9 mouse cellular contexts compared by ENCODE assay signal in genomic region chr3:128001924-128002501, GRCm38 (mm10).
DNase-seq lines count a peak whose midpoint lies in the region; ATAC-seq lines count a peak whose summit lies in the region.
"Had no signal": no experiment of that assay in that cellular context is flagged by ENCODE, and none has a peak within 500 bp of the region (broad histone marks: within the 10 kb centered on the region; RNA-seq: fewer than 3 reads in every experiment).

No protein-coding gene starts in this region.

- H3K9me3 ChIP-seq in hindbrain, embryonic 16.5 days (ENCODE audit: control insufficient read depth, low read length) = no peaks in the 10 kb centered on the region
- no peaks in the 10 kb centered on the region for H3K9me3 ChIP-seq in neural tube, embryonic 11.5 days (ENCODE audit: control insufficient read depth, low read length)
- H3K9me3 ChIP-seq: lung, embryonic 15.5 days had no signal

- H3K4me1 ChIP-seq in hindbrain, embryonic 16.5 days (ENCODE audit: control insufficient read depth, insufficient read depth, low read depth, low read length) = no peaks in the 10 kb centered on the region
- H3K4me1 ChIP-seq in neural tube, embryonic 11.5 days (ENCODE audit: control insufficient read depth, insufficient read depth, low read length) = no peaks in the 10 kb centered on the region
- H3K4me1 ChIP-seq: lung, embryonic 15.5 days had no signal

- H3K27me3 ChIP-seq in hindbrain, embryonic 16.5 days (replicated peaks; ENCODE audit: control insufficient read depth, insufficient read depth, low read length) = 0 out of 2 replicates have a peak, but pooled peaks cover 2% of the 10 kb centered on the region
- no peaks in the 10 kb centered on the region for H3K27me3 ChIP-seq in neural tube, embryonic 11.5 days (ENCODE audit: control insufficient read depth, insufficient read depth, low read length)
- H3K27me3 ChIP-seq: lung, embryonic 15.5 days had no signal

- H3K4me2 ChIP-seq in hindbrain, embryonic 16.5 days (ENCODE audit: low read length) = no peak overlapping the region
- no peak overlapping the region for H3K4me2 ChIP-seq in neural tube, embryonic 11.5 days (ENCODE audit: low read depth)
- H3K4me2 ChIP-seq: lung, embryonic 15.5 days had no signal

- no peaks in the 10 kb centered on the region for H3K36me3 ChIP-seq in hindbrain, embryonic 16.5 days (ENCODE audit: control insufficient read depth, insufficient read depth, low read length)
- H3K36me3 ChIP-seq in neural tube, embryonic 11.5 days (ENCODE audit: control insufficient read depth, insufficient read depth, low read length) = no peaks in the 10 kb centered on the region
- H3K36me3 ChIP-seq: lung, embryonic 15.5 days had no signal

- no peak overlapping the region for H3K27ac ChIP-seq in hindbrain, embryonic 16.5 days (ENCODE audit: low read depth, low read length)
- H3K27ac ChIP-seq in neural tube, embryonic 11.5 days (ENCODE audit: low read depth, low read length) = no peak overlapping the region
- H3K27ac ChIP-seq: lung, embryonic 15.5 days had no signal

- WGBS in hindbrain, embryonic 16.5 days = 74% methylated on average over 6 of the region's 6 CpGs
- 66% methylated on average over 6 of the region's 6 CpGs for WGBS in neural tube, embryonic 11.5 days

- ATAC-seq in hindbrain, embryonic 16.5 days = peak; percentile 58
- ATAC-seq in neural tube, embryonic 11.5 days (ENCODE audit: insufficient read depth, low FRiP score, low TSS enrichment) = peak; percentile 53
- no peak for ATAC-seq in monocyte, adult 5-6 weeks (replicated peaks; ENCODE audit: insufficient number of reproducible peaks, low FRiP score, low TSS enrichment, poor library complexity, severe bottlenecking)

- H3K9ac ChIP-seq in hindbrain, embryonic 16.5 days (ENCODE audit: low read depth, low read length) = no peak overlapping the region
- no peak overlapping the region for H3K9ac ChIP-seq in neural tube, embryonic 11.5 days (ENCODE audit: low read length)
- H3K9ac ChIP-seq: lung, embryonic 15.5 days had no signal

- intact Hi-C loops in gastrocnemius, postnatal 14 days (cut with DNase I; ENCODE audit: low total_unique reads) = loop anchor here (10.0 kb wide), 2 partner anchors 333 to 1203 kb away; no protein-coding TSS in a partner anchor
- intact Hi-C loops in left cerebral cortex, postnatal 4 days (cut with DNase I) = loop anchor here (5.0 to 10.0 kb wide), 4 partner anchors 340 to 1693 kb away; no protein-coding TSS in a partner anchor

- DNase-seq in gastrocnemius, postnatal 10 days = peak; percentile 33
- no peak for DNase-seq in gastrocnemius, postnatal 14 days
- DNase-seq in ES-CJ7 (ENCODE audit: low read depth, low spot score) = peak; percentile 18
- peak; percentile 54 for DNase-seq in embryo, embryonic 9.5 days (ENCODE audit: extremely low spot score)
- DNase-seq in left cerebral cortex, postnatal 4 days = peak; percentile 43
- DNase-seq in neural tube, embryonic 11.5 days (ENCODE audit: low spot score) = peak; percentile 53

- H3K4me3 ChIP-seq in hindbrain, embryonic 16.5 days (ENCODE audit: low read length) = no peak overlapping the region
- H3K4me3 ChIP-seq in neural tube, embryonic 11.5 days (ENCODE audit: low read depth, low read length) = no peak overlapping the region
- H3K4me3 ChIP-seq: lung, embryonic 15.5 days had no signal
